Mouse (Mus musculus): ENCODE results near the gene Gm26938.

- TF ChIP-seq CTCF (IDR thresholded peaks at IDR 0.05; ENCODE audit: low read depth, low read length) (no peak), POLR2A (IDR thresholded peaks at IDR 0.05; ENCODE audit: borderline replicate concordance, low read depth, low read length) (no peak)
These were observed 21.6 kb downstream of the Gm26938 start for GRCm38 (mm10) chr5:139804573-139805111.

Measured in bone marrow macrophage, adult 2 months (primary cell).